Mouse (Mus musculus) lung, embryonic 14.5 days (tissue): ENCODE data around the gene Nepro. TPM values are rescaled to one million over a fixed set of nuclear protein-coding genes. Genes with fewer than 3 reads are reported as not detected.

Experiments
- ATAC-seq: fragments of 200-750 bp; cut with Nextera tagmentation; 2 replicates; pipeline ENCODE4 v1.8.0; 2017; ENCODE audit warnings: mild to moderate bottlenecking, moderate TSS enrichment, moderate library complexity; ENCODE audit not compliant: insufficient read depth
- DNase-seq: peaks from one replicate; pipeline ENCODE4 v3.0.0-alpha.2; 2015
- H3K27ac ChIP-seq: fragments of 300-500 bp; sonication (generic); 2 replicates; pipeline ENCODE4 v1.5.1; 2014; ENCODE audit warnings: low read depth, mild to moderate bottlenecking, moderate library complexity
- H3K27me3 ChIP-seq: fragments of 300-500 bp; sonication (generic); 2 replicates; pipeline ENCODE4 v1.6.1; 2014; ENCODE audit warnings: low read length, control low read depth; ENCODE audit not compliant: insufficient read depth
- H3K36me3 ChIP-seq: fragments of 300-500 bp; sonication (generic); 2 replicates; pipeline ENCODE4 v1.6.1; 2014; ENCODE audit warnings: control low read depth; ENCODE audit not compliant: insufficient read depth
- H3K4me1 ChIP-seq: fragments of 300-500 bp; sonication (generic); 2 replicates; pipeline ENCODE4 v1.6.1; 2014; ENCODE audit warnings: antibody characterized with exemption, control low read depth; ENCODE audit not compliant: insufficient read depth
- H3K4me2 ChIP-seq: fragments of 300-500 bp; sonication (generic); 2 replicates; pipeline ENCODE4 v1.6.1; 2014; ENCODE audit warnings: mild to moderate bottlenecking
- H3K4me3 ChIP-seq: fragments of 300-500 bp; sonication (generic); 2 replicates; pipeline ENCODE4 v1.5.1; 2014; ENCODE audit warnings: low read depth, low read length
- H3K9ac ChIP-seq: fragments of 300-500 bp; sonication (generic); 2 replicates; pipeline ENCODE4 v1.6.1; 2014
- H3K9me3 ChIP-seq: fragments of 300-500 bp; sonication (generic); 2 replicates; pipeline ENCODE4 v1.6.1; 2016; ENCODE audit warnings: low read depth, low read length, control low read depth
- CTCF ChIP-seq: IDR thresholded peaks from 2 replicates; pipeline ENCODE4 v1.5.1; 2016; ENCODE audit warnings: antibody characterized with exemption, low read depth
- WGBS: fragments of 180-500 bp; shearing (Covaris S2); extraction: QIAGEN DNeasy Blood & Tissue Kit; methylation state at CpG from one replicate; pipeline ENCODE4 v1.1.7; 2014; 5-methylcytosine and 5-hydroxymethylcytosine counted together
- polyA plus RNA-seq: library from polyadenylated mRNA; unstranded; fragments of >200 nt; fragmentation: Nextera tagmentation; extraction: Ambion mirVana; gene quantifications from 2 replicates; pipeline ENCODE4 v1.2.1, GENCODE M21; 2014

The Nepro gene
- 14.4 and 14.6 TPM in 2 replicates for polyA plus RNA-seq

- WGBS: under 1% methylated on average over 63 of the region's 64 CpGs
- DNase-seq: peak; percentile 93
- peaks cover 9% of the 10 kb centered on the region for H3K4me1 ChIP-seq
- peak within 1 kb of the TSS; percentile 77 for H3K4me2 ChIP-seq
- no peak for TF ChIP-seq CTCF
- H3K27me3 ChIP-seq: no peaks in the 10 kb centered on the region
- peak within 1 kb of the TSS; percentile 78 for H3K4me3 ChIP-seq
- no peaks in the 10 kb centered on the region for H3K9me3 ChIP-seq
- peaks cover 32% of the 10 kb centered on the region for H3K36me3 ChIP-seq
- H3K27ac ChIP-seq: peak within 1 kb of the TSS; percentile 96
- H3K9ac ChIP-seq: peak within 1 kb of the TSS; percentile 87
- peak; percentile 97 for ATAC-seq
Observed at GRCm38 (mm10) chr16:44724083-44724787, at the start of gene Nepro. Nepro (plus strand) TSS chr16:44724301.

- Histone ChIP-seq H3K4me2 (no peak overlapping the region), H3K27me3 (no peaks in the 10 kb centered on the region), H3K36me3 (no peaks in the 10 kb centered on the region), H3K27ac (no peak overlapping the region), H3K4me1 (peaks cover 23% of the 10 kb centered on the region), H3K4me3 (no peak overlapping the region), H3K9ac (no peak overlapping the region), H3K9me3 (no peaks in the 10 kb centered on the region)
- 89% methylated on average over 2 of the region's 2 CpGs for whole genome bisulfite sequencing
- DNase-seq: no peak
- TF ChIP-seq CTCF: no peak
- no peak for ATAC-seq
Observed at GRCm38 (mm10) chr16:44676357-44676756, 47.7 kb upstream of the Nepro start.

GRCm38 (mm10) chr16:44679082-44679481, 45.0 kb upstream of the Nepro start:
- WGBS: 81% methylated on average over 8 of the region's 8 CpGs
- DNase-seq: no peak
- no peak for ATAC-seq
- Histone ChIP-seq H3K9me3 (peaks cover 3% of the 10 kb centered on the region; the same call in 1 of the 2 replicates), H3K9ac (no peak overlapping the region), H3K27ac (no peak overlapping the region), H3K4me2 (no peak overlapping the region), H3K36me3 (no peaks in the 10 kb centered on the region), H3K27me3 (no peaks in the 10 kb centered on the region), H3K4me1 (peaks cover 9% of the 10 kb centered on the region; the same call in 1 of the 2 replicates), H3K4me3 (no peak overlapping the region)
- TF ChIP-seq CTCF: no peak

- DNase-seq (no peak), ATAC-seq (no peak)
- Histone ChIP-seq H3K9me3 (peaks cover 3% of the 10 kb centered on the region; the same call in 1 of the 2 replicates), H3K27me3 (no peaks in the 10 kb centered on the region), H3K4me2 (no peak overlapping the region), H3K36me3 (no peaks in the 10 kb centered on the region), H3K4me1 (peaks cover 9% of the 10 kb centered on the region; the same call in 1 of the 2 replicates), H3K9ac (no peak overlapping the region), H3K4me3 (no peak overlapping the region), H3K27ac (no peak overlapping the region)
- no peak for TF ChIP-seq CTCF
- 68% methylated on average over 8 of the region's 8 CpGs for WGBS
Observed at GRCm38 (mm10) chr16:44679503-44679971, 44.6 kb upstream of the Nepro start.

GRCm38 (mm10) chr16:44680756-44681498, 43.2 kb upstream of the Nepro start:
- H3K27me3 ChIP-seq: no peaks in the 10 kb centered on the region
- no peak overlapping the region for H3K9ac ChIP-seq
- peaks cover 3% of the 10 kb centered on the region; the same call in 1 of the 2 replicates for H3K9me3 ChIP-seq
- H3K4me2 ChIP-seq: no peak overlapping the region
- WGBS: 40% methylated on average over 9 of the region's 9 CpGs
- peak; percentile 87 for DNase-seq
- H3K36me3 ChIP-seq: no peaks in the 10 kb centered on the region
- no peak for TF ChIP-seq CTCF
- H3K27ac ChIP-seq: peak overlapping the region; percentile 69
- ATAC-seq: peak; percentile 80
- peaks cover 9% of the 10 kb centered on the region; the same call in 1 of the 2 replicates for H3K4me1 ChIP-seq
- no peak overlapping the region for H3K4me3 ChIP-seq

GRCm38 (mm10) chr16:44684646-44685045, 39.5 kb upstream of the Nepro start:
- ATAC-seq (no peak), DNase-seq (no peak)
- Histone ChIP-seq H3K27me3 (no peaks in the 10 kb centered on the region), H3K27ac (no peak overlapping the region), H3K36me3 (no peaks in the 10 kb centered on the region), H3K9me3 (peaks cover 3% of the 10 kb centered on the region; the same call in 1 of the 2 replicates), H3K4me3 (no peak overlapping the region), H3K4me1 (peaks cover 15% of the 10 kb centered on the region), H3K4me2 (no peak overlapping the region), H3K9ac (no peak overlapping the region)
- WGBS: 76% methylated on average over 7 of the region's 7 CpGs
- TF ChIP-seq CTCF: no peak

- no peak overlapping the region for H3K4me2 ChIP-seq
- peaks cover 3% of the 10 kb centered on the region; the same call in 1 of the 2 replicates for H3K9me3 ChIP-seq
- DNase-seq (no peak), ATAC-seq (no peak)
- no peak overlapping the region for H3K9ac ChIP-seq
- H3K4me1 ChIP-seq: peaks cover 15% of the 10 kb centered on the region
- H3K27me3 ChIP-seq: no peaks in the 10 kb centered on the region
- no peak overlapping the region for H3K27ac ChIP-seq
- no peak overlapping the region for H3K4me3 ChIP-seq
- TF ChIP-seq CTCF: no peak
- 83% methylated on average over 7 of the region's 7 CpGs for WGBS
- no peaks in the 10 kb centered on the region for H3K36me3 ChIP-seq
Observed at GRCm38 (mm10) chr16:44685401-44685800, 38.7 kb upstream of the Nepro start.
